In the genomic region with DNA sequence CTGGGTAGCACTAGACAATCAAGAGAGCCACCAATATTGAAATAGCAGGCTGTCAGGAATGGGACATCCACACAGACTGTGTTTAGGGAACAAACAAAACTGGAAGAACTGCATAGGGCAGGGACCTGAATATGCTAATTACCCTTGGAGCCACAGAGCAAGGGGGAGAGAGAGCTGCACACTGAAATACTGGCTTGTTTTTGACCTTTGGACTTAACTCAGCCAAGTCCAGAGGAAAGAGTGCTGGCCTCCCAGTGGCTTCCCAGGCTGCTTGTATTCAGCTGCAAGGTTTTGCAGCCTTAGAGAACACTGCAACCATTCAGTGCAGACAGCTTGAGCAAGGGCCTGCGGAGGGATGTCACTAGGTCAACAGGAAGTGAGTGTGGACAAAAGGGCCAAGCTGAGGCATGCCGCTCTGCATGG, we compare ENCODE assay signal across 7 mouse cellular contexts.
DNase-seq lines count a peak whose midpoint lies in the region; ATAC-seq and TF ChIP-seq lines count a peak whose summit lies in the region.

No protein-coding gene starts in this region.

- no peak for TF ChIP-seq CTCF in heart, postnatal 0 days (IDR thresholded peaks at IDR 0.05; ENCODE audit: low read depth)
- TF ChIP-seq CTCF in thymus, adult 2 months (IDR thresholded peaks at IDR 0.05; ENCODE audit: borderline replicate concordance, control insufficient read depth, extremely low read depth, insufficient read depth, low read length, poor library complexity): no peak

- H3K4me2 ChIP-seq in heart, postnatal 0 days (ENCODE audit: low read depth, low read length): no peak overlapping the region
- H3K4me2 ChIP-seq in midbrain, embryonic 15.5 days: no peak overlapping the region

- TF ChIP-seq POLR2A in thymus, adult 2 months (IDR thresholded peaks at IDR 0.05; ENCODE audit: control insufficient read depth, extremely low read depth, insufficient read depth, low read length, poor library complexity): no peak

- ATAC-seq in heart, postnatal 0 days (ENCODE audit: insufficient read depth, low read depth): peak; percentile 51; the same call in 1 of the 2 replicates
- ATAC-seq in midbrain, embryonic 15.5 days (replicated peaks): no peak
- ATAC-seq in megakaryocyte, adult 5-6 weeks (ENCODE audit: poor library complexity, severe bottlenecking): no peak

- peak; percentile 36 to 44 for DNase-seq in urinary bladder, adult 18-20 months (ENCODE audit: low spot score in 2 of 2)
- no peak for DNase-seq in urinary bladder, postnatal 25 days (ENCODE audit: low spot score)
- no peak for DNase-seq in heart, postnatal 0 days (ENCODE audit: low spot score)
- peak; percentile 26 to 65 for DNase-seq in kidney, postnatal 4 days
- DNase-seq in thymus, adult 2 months: no peak

- H3K4me3 ChIP-seq in heart, postnatal 0 days (ENCODE audit: low read depth, low read length): no peak overlapping the region
- no peak overlapping the region for H3K4me3 ChIP-seq in midbrain, embryonic 15.5 days
- no peak overlapping the region for H3K4me3 ChIP-seq in thymus, adult 2 months (ENCODE audit: control insufficient read depth, insufficient read depth, low read length)

- WGBS in heart, postnatal 0 days: 51% methylated on average over 2 of the region's 2 CpGs
- WGBS in midbrain, embryonic 15.5 days: 19% methylated on average over 2 of the region's 2 CpGs
- 90% methylated on average over 2 of the region's 2 CpGs for WGBS in thymus, adult 2 months

- peak overlapping the region; percentile 34; the same call in 1 of the 2 replicates for H3K27ac ChIP-seq in heart, postnatal 0 days (ENCODE audit: low read depth)
- peak overlapping the region; percentile 35; the same call in 1 of the 2 replicates for H3K27ac ChIP-seq in midbrain, embryonic 15.5 days
- no peak overlapping the region for H3K27ac ChIP-seq in thymus, adult 2 months (ENCODE audit: control insufficient read depth, insufficient read depth, low read length)

- H3K27me3 ChIP-seq in heart, postnatal 0 days (ENCODE audit: control insufficient read depth, insufficient read depth, low read length): no peaks in the 10 kb centered on the region
- H3K27me3 ChIP-seq in midbrain, embryonic 15.5 days (replicated peaks): no peaks in the 10 kb centered on the region
- no peaks in the 10 kb centered on the region for H3K27me3 ChIP-seq in thymus, adult 2 months (ENCODE audit: control insufficient read depth, insufficient read depth, low read length)

- no peaks in the 10 kb centered on the region for H3K36me3 ChIP-seq in heart, postnatal 0 days (replicated peaks; ENCODE audit: control insufficient read depth, insufficient read depth, low read length)
- H3K36me3 ChIP-seq in midbrain, embryonic 15.5 days (replicated peaks): no peaks in the 10 kb centered on the region
- H3K36me3 ChIP-seq in thymus, adult 2 months (ENCODE audit: control insufficient read depth, insufficient read depth, low read length): no peaks in the 10 kb centered on the region

- H3K9me3 ChIP-seq in heart, postnatal 0 days (replicated peaks; ENCODE audit: control insufficient read depth, low read length): no peaks in the 10 kb centered on the region
- H3K9me3 ChIP-seq in midbrain, embryonic 15.5 days: no peaks in the 10 kb centered on the region

- TF ChIP-seq EP300 in heart, postnatal 0 days (IDR thresholded peaks at IDR 0.05; ENCODE audit: low read depth): no peak

- H3K4me1 ChIP-seq in heart, postnatal 0 days (ENCODE audit: control insufficient read depth, insufficient read depth): no peaks in the 10 kb centered on the region; the same call in 1 of the 2 replicates
- H3K4me1 ChIP-seq in midbrain, embryonic 15.5 days: peaks cover 11% of the 10 kb centered on the region
- H3K4me1 ChIP-seq in thymus, adult 2 months (replicated peaks; ENCODE audit: control insufficient read depth, insufficient read depth, low read length): no peaks in the 10 kb centered on the region

- H3K9ac ChIP-seq in heart, postnatal 0 days (replicated peaks; ENCODE audit: low read depth, low read length): no peak overlapping the region
- H3K9ac ChIP-seq in midbrain, embryonic 15.5 days: no peak overlapping the region

Comparison
In these comparisons a context has a peak if more than half of its experiments do, and no peak if none do; other contexts are left out.
1. DNase-seq: peak in urinary bladder, adult 18-20 months (2 of 2) and kidney, postnatal 4 days (2 of 2); none in urinary bladder, postnatal 25 days (single experiment), heart, postnatal 0 days (single experiment) and thymus, adult 2 months (single experiment).